Mouse (Mus musculus): ENCODE data around the gene Mrps6. TPM values are rescaled to one million over a fixed set of nuclear protein-coding genes. Genes with fewer than 3 reads are reported as not detected.
A peak's percentile ranks its signal among the peaks of the same experiment; 100 is the strongest.

Mrps6 gene
- polyA plus RNA-seq, 1 experiment from 2014 or later = 168 TPM

- 0 out of 2 replicates have a peak, but pooled peaks cover 1% of the 10 kb centered on the region for H3K9me3 ChIP-seq (ENCODE audit: control insufficient read depth, low read length)
- ATAC-seq (ENCODE audit: low FRiP score, low TSS enrichment) (peak; percentile 12; the same call in 1 of the 2 replicates), DNase-seq (peak; percentile 55)
- H3K9ac ChIP-seq (replicated peaks; ENCODE audit: low read length) = peak overlapping the region; percentile 78
- peak overlapping the region; percentile 84 for H3K4me2 ChIP-seq (ENCODE audit: low read length)
- WGBS = 2% methylated on average over 63 of the region's 63 CpGs
- peaks cover 21% of the 10 kb centered on the region for H3K4me1 ChIP-seq (ENCODE audit: control insufficient read depth, insufficient read depth, low read length)
- H3K4me3 ChIP-seq (replicated peaks; ENCODE audit: low read depth, low read length) = peak overlapping the region; percentile 88
- no peaks in the 10 kb centered on the region for H3K27me3 ChIP-seq (ENCODE audit: control insufficient read depth, insufficient read depth, low read length)
- peaks cover 17% of the 10 kb centered on the region for H3K36me3 ChIP-seq (ENCODE audit: control insufficient read depth, insufficient read depth, low read length)
- H3K27ac ChIP-seq (replicated peaks; ENCODE audit: low read depth, low read length) = peak overlapping the region; percentile 85
Observed at GRCm38 (mm10) chr16:92058644-92059620, 862 bp downstream of the Mrps6 start.

GRCm38 (mm10) chr16:92060213-92060612, 2.1 kb downstream of the Mrps6 start:
- peaks cover 17% of the 10 kb centered on the region for H3K36me3 ChIP-seq (ENCODE audit: control insufficient read depth, insufficient read depth, low read length)
- peak overlapping the region; percentile 84 for H3K4me2 ChIP-seq (ENCODE audit: low read length)
- H3K4me3 ChIP-seq (replicated peaks; ENCODE audit: low read depth, low read length) = peak overlapping the region; percentile 88
- H3K27me3 ChIP-seq (ENCODE audit: control insufficient read depth, insufficient read depth, low read length) = no peaks in the 10 kb centered on the region
- peaks cover 21% of the 10 kb centered on the region for H3K4me1 ChIP-seq (ENCODE audit: control insufficient read depth, insufficient read depth, low read length)
- H3K9ac ChIP-seq (replicated peaks; ENCODE audit: low read length) = no peak overlapping the region; the same call in 1 of the 2 replicates
- ATAC-seq (ENCODE audit: low FRiP score, low TSS enrichment) (no peak), DNase-seq (no peak)
- 67% methylated on average over 3 of the region's 3 CpGs for WGBS
- H3K27ac ChIP-seq (replicated peaks; ENCODE audit: low read depth, low read length) = no peak overlapping the region
- H3K9me3 ChIP-seq (ENCODE audit: control insufficient read depth, low read length) = no peaks in the 10 kb centered on the region

DNA sequence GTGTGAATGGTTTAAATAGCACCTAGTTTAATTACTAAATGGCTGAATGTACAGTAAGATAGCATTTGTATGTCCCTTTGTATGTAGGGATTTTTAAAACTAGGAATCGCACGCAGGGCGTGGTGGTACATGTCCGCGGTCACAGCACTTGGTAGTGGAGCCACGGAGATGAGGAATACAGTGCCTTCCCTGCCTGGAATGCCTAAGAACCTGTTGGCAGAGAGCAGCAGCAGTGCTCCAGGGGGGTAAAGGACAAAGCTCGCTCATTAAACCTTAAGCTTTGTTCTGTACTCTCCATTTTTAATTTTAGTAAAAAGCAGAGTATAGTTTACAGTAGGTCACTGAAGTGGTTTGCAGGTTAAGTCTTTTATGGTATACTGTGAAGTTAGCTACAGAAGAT, 3.5 kb downstream of the Mrps6 start:
- Histone ChIP-seq H3K4me2 (ENCODE audit: low read length) (no peak overlapping the region), H3K9ac (replicated peaks; ENCODE audit: low read length) (no peak overlapping the region), H3K27me3 (ENCODE audit: control insufficient read depth, insufficient read depth, low read length) (no peaks in the 10 kb centered on the region), H3K9me3 (ENCODE audit: control insufficient read depth, low read length) (no peaks in the 10 kb centered on the region), H3K4me3 (replicated peaks; ENCODE audit: low read depth, low read length) (no peak overlapping the region), H3K36me3 (ENCODE audit: control insufficient read depth, insufficient read depth, low read length) (peaks cover 28% of the 10 kb centered on the region), H3K4me1 (ENCODE audit: control insufficient read depth, insufficient read depth, low read length) (peaks cover 21% of the 10 kb centered on the region), H3K27ac (replicated peaks; ENCODE audit: low read depth, low read length) (no peak overlapping the region)
- 95% methylated on average over 7 of the region's 7 CpGs for WGBS
- ATAC-seq (ENCODE audit: low FRiP score, low TSS enrichment) (no peak), DNase-seq (no peak)

- no peak overlapping the region for H3K4me3 ChIP-seq (replicated peaks; ENCODE audit: low read depth, low read length)
- WGBS = 100% methylated on average over 1 of the region's 1 CpGs
- peaks cover 40% of the 10 kb centered on the region for H3K36me3 ChIP-seq (ENCODE audit: control insufficient read depth, insufficient read depth, low read length)
- no peak overlapping the region for H3K27ac ChIP-seq (replicated peaks; ENCODE audit: low read depth, low read length)
- DNase-seq (no peak), ATAC-seq (ENCODE audit: low FRiP score, low TSS enrichment) (no peak)
- no peaks in the 10 kb centered on the region for H3K27me3 ChIP-seq (ENCODE audit: control insufficient read depth, insufficient read depth, low read length)
- peaks cover 21% of the 10 kb centered on the region for H3K4me1 ChIP-seq (ENCODE audit: control insufficient read depth, insufficient read depth, low read length)
- no peaks in the 10 kb centered on the region for H3K9me3 ChIP-seq (ENCODE audit: control insufficient read depth, low read length)
- no peak overlapping the region for H3K4me2 ChIP-seq (ENCODE audit: low read length)
- H3K9ac ChIP-seq (replicated peaks; ENCODE audit: low read length) = no peak overlapping the region
Observed at GRCm38 (mm10) chr16:92062832-92063231, 4.8 kb downstream of the Mrps6 start.

DNA sequence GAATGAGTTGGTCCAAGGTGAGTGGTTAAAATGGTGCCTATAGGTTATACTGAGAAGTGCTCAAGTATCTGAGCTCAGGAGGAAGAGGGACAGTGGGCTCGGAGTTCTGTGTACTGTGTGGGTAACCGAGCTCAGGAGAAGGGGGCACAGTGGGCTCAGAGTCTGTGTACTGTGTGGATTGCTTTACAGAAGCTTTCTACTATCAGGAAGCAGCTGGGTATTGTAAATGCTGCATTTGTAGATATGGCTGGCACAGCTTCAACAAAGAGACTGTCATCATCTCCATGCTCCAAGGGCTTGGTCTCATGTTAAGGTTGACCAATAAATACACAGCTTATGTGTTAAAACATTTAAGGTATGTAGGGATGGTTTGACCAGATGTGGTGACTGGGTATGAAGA, 6.7 kb downstream of the Mrps6 start:
- WGBS = 97% methylated on average over 2 of the region's 2 CpGs
- Histone ChIP-seq H3K27ac (replicated peaks; ENCODE audit: low read depth, low read length) (no peak overlapping the region), H3K9ac (replicated peaks; ENCODE audit: low read length) (no peak overlapping the region), H3K4me2 (ENCODE audit: low read length) (no peak overlapping the region), H3K4me3 (replicated peaks; ENCODE audit: low read depth, low read length) (no peak overlapping the region), H3K4me1 (ENCODE audit: control insufficient read depth, insufficient read depth, low read length) (peaks cover 13% of the 10 kb centered on the region), H3K36me3 (ENCODE audit: control insufficient read depth, insufficient read depth, low read length) (peaks cover 51% of the 10 kb centered on the region), H3K9me3 (ENCODE audit: control insufficient read depth, low read length) (no peaks in the 10 kb centered on the region), H3K27me3 (ENCODE audit: control insufficient read depth, insufficient read depth, low read length) (no peaks in the 10 kb centered on the region)
- ATAC-seq (ENCODE audit: low FRiP score, low TSS enrichment) (no peak), DNase-seq (no peak)

- Histone ChIP-seq H3K4me2 (ENCODE audit: low read length) (no peak overlapping the region), H3K27me3 (ENCODE audit: control insufficient read depth, insufficient read depth, low read length) (no peaks in the 10 kb centered on the region), H3K9me3 (ENCODE audit: control insufficient read depth, low read length) (no peaks in the 10 kb centered on the region), H3K9ac (replicated peaks; ENCODE audit: low read length) (no peak overlapping the region), H3K4me3 (replicated peaks; ENCODE audit: low read depth, low read length) (no peak overlapping the region), H3K4me1 (ENCODE audit: control insufficient read depth, insufficient read depth, low read length) (no peaks in the 10 kb centered on the region), H3K36me3 (ENCODE audit: control insufficient read depth, insufficient read depth, low read length) (peaks cover 60% of the 10 kb centered on the region), H3K27ac (replicated peaks; ENCODE audit: low read depth, low read length) (no peak overlapping the region)
- 96% methylated on average over 8 of the region's 8 CpGs for WGBS
- DNase-seq (no peak), ATAC-seq (ENCODE audit: low FRiP score, low TSS enrichment) (no peak)
Observed at GRCm38 (mm10) chr16:92070338-92070737, 12.3 kb downstream of the Mrps6 start.

DNA sequence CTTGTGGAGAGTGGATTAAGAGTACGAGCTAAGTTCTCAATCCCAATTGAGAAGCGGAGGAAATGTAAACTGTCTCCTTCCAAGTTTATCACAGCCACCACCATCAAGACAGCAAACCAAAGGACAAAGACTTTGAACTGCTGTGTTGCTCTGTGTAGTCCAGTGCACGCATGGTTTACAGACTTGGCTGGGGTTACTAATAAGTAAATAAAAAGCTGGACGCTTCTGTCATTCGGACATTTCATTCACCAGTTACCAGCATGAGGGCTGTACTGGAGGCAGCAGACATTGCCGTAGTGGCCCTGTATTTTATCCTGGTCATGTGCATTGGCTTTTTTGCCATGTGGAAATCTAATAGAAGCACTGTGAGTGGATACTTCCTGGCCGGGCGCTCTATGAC, 18.7 kb downstream of the Mrps6 start:
- Histone ChIP-seq H3K36me3 (ENCODE audit: control insufficient read depth, insufficient read depth, low read length) (peaks cover 38% of the 10 kb centered on the region), H3K9ac (replicated peaks; ENCODE audit: low read length) (no peak overlapping the region), H3K4me2 (ENCODE audit: low read length) (no peak overlapping the region), H3K27ac (replicated peaks; ENCODE audit: low read depth, low read length) (no peak overlapping the region), H3K27me3 (ENCODE audit: control insufficient read depth, insufficient read depth, low read length) (no peaks in the 10 kb centered on the region), H3K9me3 (ENCODE audit: control insufficient read depth, low read length) (no peaks in the 10 kb centered on the region), H3K4me1 (ENCODE audit: control insufficient read depth, insufficient read depth, low read length) (no peaks in the 10 kb centered on the region), H3K4me3 (replicated peaks; ENCODE audit: low read depth, low read length) (no peak overlapping the region)
- DNase-seq (no peak), ATAC-seq (ENCODE audit: low FRiP score, low TSS enrichment) (no peak)
- WGBS = 96% methylated on average over 8 of the region's 8 CpGs

DNA sequence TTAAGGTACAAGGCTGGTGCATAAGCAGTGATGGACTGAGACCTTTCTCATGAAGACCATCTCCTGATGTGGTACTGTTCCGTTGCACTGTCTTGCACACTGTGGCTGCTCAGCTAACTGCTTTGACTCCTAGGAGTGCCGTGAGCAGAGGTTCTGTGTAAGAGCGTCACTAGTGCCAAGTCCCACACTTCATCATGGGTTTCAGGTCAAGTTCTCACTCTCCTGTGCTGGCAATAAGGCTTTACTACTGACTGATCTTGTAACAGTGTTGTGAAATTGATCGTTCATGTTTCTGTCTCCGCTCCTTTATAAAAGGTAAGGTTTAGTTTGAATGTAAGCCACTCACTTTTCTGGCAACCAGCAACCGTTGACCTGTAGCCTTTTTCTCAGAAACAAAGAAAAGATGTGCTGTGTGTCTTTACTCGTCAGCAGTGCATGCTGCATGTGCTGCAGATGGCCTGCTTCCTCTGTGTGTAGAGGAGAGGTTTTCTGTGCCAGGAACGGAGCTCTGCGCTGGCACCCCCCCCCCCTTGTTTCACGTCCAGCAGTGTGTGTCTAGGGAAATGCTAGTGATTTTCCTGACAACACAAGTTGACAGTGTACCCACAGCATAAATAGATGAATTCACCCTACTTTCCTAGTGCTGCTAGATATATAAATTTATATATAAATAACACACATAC, 25.8 kb downstream of the Mrps6 start:
- H3K9me3 ChIP-seq (ENCODE audit: control insufficient read depth, low read length) = no peaks in the 10 kb centered on the region
- no peak overlapping the region for H3K27ac ChIP-seq (replicated peaks; ENCODE audit: low read depth, low read length)
- no peaks in the 10 kb centered on the region for H3K27me3 ChIP-seq (ENCODE audit: control insufficient read depth, insufficient read depth, low read length)
- H3K4me3 ChIP-seq (replicated peaks; ENCODE audit: low read depth, low read length) = no peak overlapping the region
- ATAC-seq (ENCODE audit: low FRiP score, low TSS enrichment) (no peak), DNase-seq (no peak)
- H3K4me2 ChIP-seq (ENCODE audit: low read length) = no peak overlapping the region
- no peak overlapping the region for H3K9ac ChIP-seq (replicated peaks; ENCODE audit: low read length)
- no peaks in the 10 kb centered on the region for H3K4me1 ChIP-seq (ENCODE audit: control insufficient read depth, insufficient read depth, low read length)
- 81% methylated on average over 10 of the region's 10 CpGs for WGBS
- H3K36me3 ChIP-seq (ENCODE audit: control insufficient read depth, insufficient read depth, low read length) = 0 out of 2 replicates have a peak, but pooled peaks cover 14% of the 10 kb centered on the region
